Mouse (Mus musculus) cerebellum, adult 2 months (tissue): Measurements from ENCODE around the gene Psmc1. TPM values are rescaled to one million over a fixed set of nuclear protein-coding genes. Genes with fewer than 3 reads are reported as not detected.

Experiments
- DNase-seq, 2 experiments: peaks; one replicate each; pipeline ENCODE4 v3.0.0; 2021
- H3K27ac ChIP-seq: fragments of 200-500 bp; 2 replicates; pipeline ENCODE4 v1.5.1; 2012; ENCODE audit warnings: low read length, control low read depth, inconsistent platforms; ENCODE audit not compliant: insufficient read depth
- H3K27me3 ChIP-seq: fragments of 200-500 bp; 2 replicates; pipeline ENCODE4 v1.6.1; 2012; ENCODE audit warnings: inconsistent platforms, mild to moderate bottlenecking, low read length, moderate library complexity; ENCODE audit not compliant: control insufficient read depth, insufficient read depth
- H3K4me1 ChIP-seq: fragments of 200-500 bp; 2 replicates; pipeline ENCODE4 v1.6.1; 2011; ENCODE audit warnings: low read length; ENCODE audit not compliant: control insufficient read depth, insufficient read depth
- H3K4me3 ChIP-seq: fragments of 200-500 bp; replicated peaks from 2 replicates; pipeline ENCODE3; 2011; ENCODE audit warnings: mild to moderate bottlenecking, low read depth, low read length, control low read depth; ENCODE audit not compliant: insufficient read depth
- CTCF ChIP-seq: fragments of 200-500 bp; IDR thresholded peaks from 2 replicates; pipeline ENCODE4 v1.5.1; 2011; ENCODE audit warnings: low read depth, mild to moderate bottlenecking, control low read depth, low read length, moderate library complexity, borderline replicate concordance; ENCODE audit not compliant: insufficient read depth
- POLR2A ChIP-seq: fragments of 200-500 bp; IDR thresholded peaks from 2 replicates; pipeline ENCODE4 v1.6.1; 2011; ENCODE audit warnings: low read length, control low read depth, borderline replicate concordance; ENCODE audit not compliant: insufficient read depth
- WGBS: fragments of 180-500 bp; shearing (Covaris S2); methylation state at CpG from one replicate; pipeline ENCODE4 v1.1.7; 2018; 5-methylcytosine and 5-hydroxymethylcytosine counted together
- polyA plus RNA-seq: library from polyadenylated mRNA; depleted of rRNA; stranded (reverse); fragments of >200 nt; gene quantifications from 2 replicates; pipeline ENCODE4 v1.2.3, GENCODE M21; 2012

Gene Psmc1
- polyA plus RNA-seq, 1 experiment, result 177 TPM

DNA sequence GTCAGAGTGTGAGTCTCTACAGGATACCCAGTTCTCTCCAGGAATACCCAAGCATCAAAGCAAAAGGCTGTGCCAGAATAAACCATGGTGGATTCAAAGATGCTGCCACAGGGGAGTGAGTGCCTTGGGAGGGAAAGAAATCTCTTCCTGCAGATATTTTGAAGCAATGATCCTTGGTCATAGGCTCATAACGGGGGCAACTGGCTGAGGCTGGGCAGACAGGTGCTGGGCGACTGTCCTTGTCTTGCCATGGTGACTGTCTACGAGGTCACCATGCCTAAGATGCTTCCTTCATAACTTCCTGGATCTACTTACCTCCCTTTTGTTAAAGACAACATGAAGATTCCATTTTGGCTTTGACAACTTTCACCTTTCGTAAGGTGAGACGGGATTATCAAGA lies 5.4 kb upstream of the Psmc1 start:
- Histone ChIP-seq H3K27ac (no peak overlapping the region), H3K4me3 (no peak overlapping the region), H3K4me1 (0 out of 2 replicates have a peak, but pooled peaks cover 6% of the 10 kb centered on the region), H3K27me3 (no peaks in the 10 kb centered on the region)
- DNase-seq, result no peak
- no peak for TF ChIP-seq POLR2A
- TF ChIP-seq CTCF, result no peak
- WGBS, result 82% methylated on average over 5 of the region's 5 CpGs

DNA sequence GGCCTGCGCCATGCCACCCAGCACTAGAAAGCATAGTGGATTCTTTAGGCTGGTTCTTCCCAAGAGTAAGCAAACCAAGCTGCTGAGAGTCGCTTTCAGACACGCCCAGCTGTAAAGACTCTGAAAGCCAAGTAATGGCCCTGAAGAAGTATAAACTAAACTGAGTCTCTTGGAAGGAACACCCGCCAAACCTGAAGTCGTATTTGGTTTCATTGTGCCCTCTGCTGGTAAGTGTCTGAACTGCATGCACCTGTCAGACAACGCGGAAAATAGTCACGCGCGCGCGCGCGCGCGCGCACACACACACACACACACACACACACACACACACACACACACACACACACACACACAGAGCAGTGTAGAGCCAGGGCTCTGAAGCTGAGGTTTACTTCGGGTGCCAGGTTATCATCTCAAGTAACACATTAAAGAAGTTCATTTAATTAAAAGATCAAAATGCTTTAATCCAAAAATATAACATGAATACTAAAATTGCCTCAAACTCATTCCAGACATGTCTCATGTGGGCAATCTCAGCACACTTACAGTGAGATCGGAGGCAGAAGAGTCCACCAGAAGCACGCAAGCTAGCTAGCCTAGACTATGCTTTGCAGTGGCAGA lies 3.6 kb upstream of the Psmc1 start:
- WGBS, result 23% methylated on average over 13 of the region's 20 CpGs
- H3K27me3 ChIP-seq, result no peaks in the 10 kb centered on the region
- peaks cover 3% of the 10 kb centered on the region; the same call in 1 of the 2 replicates for H3K4me1 ChIP-seq
- no peak for TF ChIP-seq POLR2A
- peak; percentile 79 for TF ChIP-seq CTCF
- no peak overlapping the region for H3K4me3 ChIP-seq
- H3K27ac ChIP-seq, result no peak overlapping the region
- DNase-seq, result peak; percentile 68 to 78

DNA sequence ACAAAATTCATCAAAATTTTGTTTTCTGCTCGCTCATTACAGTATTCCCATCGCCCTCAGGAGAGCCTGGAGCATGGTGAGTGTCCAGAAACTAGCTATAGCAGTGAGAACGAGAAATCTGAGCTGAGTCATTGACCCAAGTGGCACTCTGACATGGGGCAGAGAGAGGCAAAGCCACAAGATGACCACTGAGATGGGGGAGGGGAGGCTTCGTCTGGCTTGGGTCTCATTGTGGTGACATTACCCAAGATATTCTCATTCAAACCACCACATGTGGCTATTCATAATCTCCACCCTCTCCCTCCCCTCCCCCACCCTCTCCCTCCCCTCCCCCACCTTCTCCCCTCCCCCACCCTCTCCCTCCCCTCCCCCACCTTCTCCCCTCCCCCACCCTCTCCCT lies 2.5 kb upstream of the Psmc1 start:
- no peak for DNase-seq
- no peak overlapping the region for H3K4me3 ChIP-seq
- WGBS, result 58% methylated on average over 4 of the region's 4 CpGs
- peaks cover 12% of the 10 kb centered on the region; the same call in 1 of the 2 replicates for H3K4me1 ChIP-seq
- H3K27ac ChIP-seq, result no peak overlapping the region
- H3K27me3 ChIP-seq, result no peaks in the 10 kb centered on the region
- no peak for TF ChIP-seq POLR2A

DNA sequence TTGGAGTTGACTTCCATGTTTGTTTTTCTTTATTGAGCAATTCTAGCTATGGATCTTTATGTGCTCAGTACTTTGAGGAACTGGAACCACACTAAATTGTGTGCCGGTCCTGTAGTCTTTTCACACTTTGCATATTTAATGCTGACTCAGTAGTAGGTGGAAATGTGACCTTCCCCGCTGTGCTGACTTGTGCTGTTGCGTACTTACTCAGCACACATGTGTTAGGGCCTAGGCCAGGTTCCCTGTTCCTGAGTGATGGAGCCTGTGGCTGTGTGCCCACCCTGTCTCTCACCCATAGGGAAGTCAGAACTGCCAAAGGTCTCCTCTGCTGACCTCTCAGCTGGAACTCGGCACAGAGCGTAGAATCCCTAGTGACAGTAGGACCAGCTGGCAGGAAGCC lies 6.0 kb downstream of the Psmc1 start:
- WGBS, result 60% methylated on average over 5 of the region's 5 CpGs
- Histone ChIP-seq H3K27me3 (no peaks in the 10 kb centered on the region), H3K27ac (no peak overlapping the region), H3K4me3 (no peak overlapping the region), H3K4me1 (peaks cover 12% of the 10 kb centered on the region; the same call in 1 of the 2 replicates)
- TF ChIP-seq POLR2A (no peak), CTCF (no peak)
- no peak for DNase-seq

DNA sequence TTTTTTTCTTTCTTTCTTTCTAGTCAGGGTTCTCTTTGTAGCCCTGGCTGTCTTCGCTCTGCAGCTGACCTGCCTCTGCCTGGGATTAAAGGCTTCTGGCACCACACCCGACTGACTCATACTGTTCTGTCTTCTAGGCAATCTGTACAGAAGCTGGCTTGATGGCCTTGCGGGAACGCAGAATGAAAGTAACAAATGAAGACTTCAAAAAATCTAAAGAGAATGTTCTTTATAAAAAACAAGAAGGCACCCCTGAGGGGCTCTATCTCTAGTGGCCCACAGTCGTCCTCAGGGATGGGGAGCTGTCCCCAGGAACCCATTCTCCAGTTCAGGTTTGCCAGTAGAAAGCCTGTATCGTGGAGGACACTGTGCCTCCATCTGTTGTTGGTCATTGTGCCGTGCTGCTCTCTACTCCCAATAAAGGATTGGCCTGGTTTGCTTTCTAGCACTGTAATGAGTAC lies 13.0 kb downstream of the Psmc1 start:
- H3K4me1 ChIP-seq, result peaks cover 28% of the 10 kb centered on the region
- no peak for TF ChIP-seq POLR2A
- no peak for TF ChIP-seq CTCF
- H3K27ac ChIP-seq, result peak overlapping the region; percentile 68
- WGBS, result 8% methylated on average over 7 of the region's 7 CpGs
- H3K27me3 ChIP-seq, result no peaks in the 10 kb centered on the region
- H3K4me3 ChIP-seq, result no peak overlapping the region
- peak; percentile 70 to 80 for DNase-seq

DNA sequence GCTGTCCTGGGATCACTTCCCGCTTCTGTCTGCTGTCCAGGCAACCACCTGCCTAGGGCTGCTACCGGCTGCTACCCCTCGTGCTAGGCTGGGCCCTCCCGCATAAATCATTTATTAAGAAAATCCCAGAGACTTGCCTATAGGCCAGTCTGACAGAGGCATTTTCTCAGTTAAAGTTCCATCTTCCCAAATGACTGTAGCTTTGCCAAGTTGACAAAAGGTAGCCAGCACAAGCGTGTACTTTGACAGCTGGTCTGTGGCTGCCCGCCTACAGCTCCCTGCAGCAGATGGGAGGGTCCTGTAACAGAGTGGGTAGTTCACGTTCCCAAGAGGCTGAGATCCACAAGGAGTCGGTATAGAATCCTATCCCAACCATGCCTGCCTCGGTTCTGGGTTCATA lies 13.5 kb downstream of the Psmc1 start:
- Histone ChIP-seq H3K27me3 (no peaks in the 10 kb centered on the region), H3K4me1 (peaks cover 32% of the 10 kb centered on the region), H3K4me3 (no peak overlapping the region), H3K27ac (peak overlapping the region; percentile 68)
- WGBS, result 16% methylated on average over 9 of the region's 9 CpGs
- TF ChIP-seq CTCF (no peak), POLR2A (no peak)
- peak in 1 of 2 experiments; percentile 48 for DNase-seq

DNA sequence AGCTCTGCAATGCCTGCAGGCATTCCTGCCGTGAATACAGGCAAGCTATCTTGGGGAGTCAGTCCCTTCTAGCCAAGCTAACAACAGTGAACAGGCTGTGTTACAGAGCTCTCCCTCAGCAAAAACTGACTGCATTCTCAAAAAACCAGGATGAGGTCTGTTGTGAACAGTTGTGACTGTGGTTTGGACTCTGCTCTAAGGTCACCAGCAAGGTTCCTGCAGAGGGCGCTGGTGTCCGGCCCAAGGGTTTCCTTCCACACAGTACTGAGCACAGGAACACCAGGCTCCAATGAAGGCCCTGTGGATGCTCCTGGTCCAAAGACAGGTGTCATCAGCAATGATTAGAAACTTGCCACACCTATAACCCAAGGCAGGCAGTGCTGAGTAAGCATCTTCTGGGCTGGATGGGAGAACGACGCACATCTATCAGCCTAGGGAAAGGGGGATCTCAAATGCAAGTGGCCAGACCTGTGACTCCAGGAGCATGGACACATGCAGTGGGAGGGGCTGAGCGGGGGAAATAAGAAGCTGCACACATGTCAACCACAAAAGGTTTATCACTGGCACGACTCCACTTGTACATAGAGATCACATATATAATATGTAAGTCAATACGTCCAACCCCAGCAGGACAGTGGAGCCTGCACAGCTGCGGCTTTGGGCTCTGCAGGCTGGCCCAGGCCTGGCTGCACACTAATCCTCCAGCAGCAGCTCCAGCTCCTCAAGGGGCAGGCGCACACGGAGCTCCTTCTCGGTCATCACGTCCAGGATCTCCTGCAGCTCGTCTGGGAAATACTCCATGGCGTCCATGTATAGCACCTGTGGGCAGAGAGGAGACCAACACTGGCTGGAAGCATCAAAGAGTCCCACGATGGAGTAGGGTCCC lies 15.2 kb downstream of the Psmc1 start:
- 67% methylated on average over 16 of the region's 16 CpGs for WGBS
- Histone ChIP-seq H3K4me3 (no peak overlapping the region), H3K27ac (0 out of 2 replicates have a peak overlapping the region, but pooled peaks have one; percentile 11)

More for the DNA sequence above, 15.2 kb downstream of the Psmc1 start:
- TF ChIP-seq POLR2A (no peak), CTCF (peak; percentile 34; the same call in 1 of the 2 replicates)
- Histone ChIP-seq H3K27me3 (no peaks in the 10 kb centered on the region), H3K4me1 (peaks cover 34% of the 10 kb centered on the region)
- DNase-seq, result no peak
